Mouse (Mus musculus): ENCODE measurements around the gene Cpm. TPM values are rescaled to one million over a fixed set of nuclear protein-coding genes. Genes with fewer than 3 reads are reported as not detected.

Gene Cpm
- total RNA-seq, 2 experiments from 2014 or later, result 2.6 to 2.7 TPM

DNA sequence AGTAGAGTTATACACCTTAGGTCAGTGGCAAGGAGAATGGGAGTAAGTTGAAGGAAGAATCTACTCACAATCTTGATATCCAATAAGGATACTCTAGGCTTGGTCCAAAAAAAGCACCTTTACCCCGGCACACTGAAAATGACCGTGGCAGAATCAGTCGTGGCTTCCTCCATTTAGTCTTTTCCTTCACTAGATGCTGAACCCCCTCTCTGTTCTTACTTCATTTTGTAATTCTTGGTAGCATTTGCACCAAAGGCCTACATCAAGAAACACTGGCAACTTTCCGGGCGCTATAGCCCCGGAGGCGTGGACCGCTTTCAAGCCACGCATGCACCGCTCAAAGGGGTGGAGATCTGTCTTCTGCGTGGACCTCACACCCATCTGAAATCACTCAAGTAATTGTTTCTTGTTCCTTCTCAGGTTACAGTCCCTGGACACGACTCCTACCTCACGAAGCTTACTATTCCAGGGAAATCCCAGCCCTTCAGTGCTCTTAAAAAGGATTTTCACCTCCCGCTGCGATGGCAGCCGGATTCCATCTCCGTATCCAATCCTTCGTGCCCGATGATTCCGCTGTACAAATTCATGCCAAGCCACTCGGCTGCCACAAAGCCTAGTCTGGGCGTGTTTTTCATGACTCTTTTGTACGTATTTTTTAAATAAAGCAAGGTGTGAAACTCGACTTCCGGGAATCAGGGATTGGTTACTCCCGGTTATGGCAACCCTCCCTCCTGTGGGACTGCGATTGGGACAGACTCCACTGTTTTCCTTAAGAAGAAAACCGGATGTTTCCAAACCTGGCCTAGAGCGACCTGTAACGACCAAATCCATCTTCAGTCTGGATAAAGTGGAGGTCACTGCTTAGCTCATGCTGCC lies 53.8 kb downstream of the Cpm start:
- intact Hi-C loops (cut with DNase I), result no loop called here
- no peak for DNase-seq

DNA sequence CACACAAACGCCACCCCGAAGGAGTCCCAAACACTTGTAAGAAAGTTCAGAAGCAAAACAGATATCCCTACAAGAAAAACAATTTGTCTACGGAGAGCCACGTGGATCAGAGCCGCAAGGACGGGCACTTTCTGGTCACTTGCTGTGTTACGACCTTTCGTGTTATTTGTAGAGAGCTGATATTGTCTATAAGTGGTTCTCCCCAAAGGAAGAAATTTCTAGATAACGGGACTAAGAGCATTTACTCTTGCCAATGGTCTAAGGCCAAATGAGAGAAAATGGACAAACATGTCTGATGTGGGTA lies 54.4 kb downstream of the Cpm start:
- intact Hi-C loops (cut with DNase I), result no loop called here
- DNase-seq, result no peak

DNA sequence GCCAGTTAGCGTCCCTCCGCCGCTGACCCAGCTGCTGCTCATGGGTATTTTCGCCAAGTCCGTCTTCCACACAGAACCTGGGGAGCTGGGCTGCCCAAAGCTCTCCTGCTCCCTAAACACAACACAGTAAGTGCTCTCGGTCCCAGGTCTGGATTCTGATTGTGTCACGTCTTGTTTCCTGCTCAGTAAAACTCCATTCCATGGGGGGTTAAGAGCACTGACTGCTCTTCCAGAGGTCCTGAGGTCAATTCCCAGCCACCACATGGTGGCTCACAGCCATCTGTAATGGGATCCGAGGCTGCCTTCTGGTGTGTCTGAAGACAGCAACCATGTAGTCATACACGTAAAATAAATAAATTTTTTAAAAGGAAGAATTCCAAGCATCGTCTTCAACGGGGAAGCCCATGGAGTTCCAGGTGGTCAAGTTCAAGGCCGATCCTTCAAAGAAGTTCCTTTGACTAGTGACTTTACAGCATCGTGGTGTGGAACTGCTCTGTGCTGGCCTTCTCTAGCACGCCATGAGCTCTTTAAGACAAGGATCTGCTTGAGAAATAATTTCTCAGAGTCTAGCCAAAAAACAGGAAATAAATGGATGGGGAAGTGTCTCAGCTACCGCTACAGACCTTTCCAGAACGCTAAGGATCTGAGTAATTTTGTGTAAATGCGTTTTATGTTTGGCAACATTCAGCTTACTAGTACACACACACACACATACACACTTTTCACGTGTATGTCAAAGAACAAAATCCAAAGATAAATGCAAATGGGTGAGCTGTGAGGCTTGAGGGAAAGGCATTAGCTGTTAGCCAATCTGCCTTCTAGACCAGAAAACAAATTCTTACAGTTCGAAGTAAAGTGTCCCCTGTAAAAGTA lies 55.2 kb downstream of the Cpm start:
- DNase-seq, result no peak
- intact Hi-C loops (cut with DNase I), result no loop called here

DNA sequence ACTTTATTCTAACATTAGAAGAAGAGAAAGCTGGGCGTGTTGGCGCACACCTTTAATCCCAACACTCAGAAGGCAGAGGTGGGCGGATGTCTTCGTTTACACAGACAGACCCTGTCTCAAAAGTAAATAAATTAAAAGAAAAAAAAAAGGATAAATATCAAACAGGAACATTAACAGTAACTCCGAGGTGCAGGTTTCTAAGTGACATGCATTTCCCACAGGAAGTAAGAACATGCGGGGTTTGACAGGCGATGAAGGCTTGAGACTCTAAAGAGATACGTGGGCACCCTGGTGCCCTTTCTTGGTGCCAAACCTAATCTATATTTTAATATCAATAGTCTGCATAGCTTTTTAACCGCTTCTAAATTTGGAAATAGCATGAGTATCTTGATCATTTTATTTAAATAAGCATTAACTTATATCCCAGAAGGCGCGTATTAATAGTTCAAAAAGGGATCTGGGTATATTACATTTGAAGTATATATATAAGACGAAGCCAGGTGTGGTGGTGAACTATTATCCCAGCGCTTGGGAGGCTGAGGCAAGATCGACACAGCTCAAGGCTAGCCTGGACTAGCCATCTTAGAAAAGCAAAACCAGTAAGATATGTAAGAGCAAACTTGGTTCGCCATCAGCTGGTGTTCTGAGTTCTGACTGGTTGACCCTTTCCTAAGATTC lies 56.0 kb downstream of the Cpm start:
- no peak for DNase-seq
- intact Hi-C loops (cut with DNase I), result no loop called here

DNA sequence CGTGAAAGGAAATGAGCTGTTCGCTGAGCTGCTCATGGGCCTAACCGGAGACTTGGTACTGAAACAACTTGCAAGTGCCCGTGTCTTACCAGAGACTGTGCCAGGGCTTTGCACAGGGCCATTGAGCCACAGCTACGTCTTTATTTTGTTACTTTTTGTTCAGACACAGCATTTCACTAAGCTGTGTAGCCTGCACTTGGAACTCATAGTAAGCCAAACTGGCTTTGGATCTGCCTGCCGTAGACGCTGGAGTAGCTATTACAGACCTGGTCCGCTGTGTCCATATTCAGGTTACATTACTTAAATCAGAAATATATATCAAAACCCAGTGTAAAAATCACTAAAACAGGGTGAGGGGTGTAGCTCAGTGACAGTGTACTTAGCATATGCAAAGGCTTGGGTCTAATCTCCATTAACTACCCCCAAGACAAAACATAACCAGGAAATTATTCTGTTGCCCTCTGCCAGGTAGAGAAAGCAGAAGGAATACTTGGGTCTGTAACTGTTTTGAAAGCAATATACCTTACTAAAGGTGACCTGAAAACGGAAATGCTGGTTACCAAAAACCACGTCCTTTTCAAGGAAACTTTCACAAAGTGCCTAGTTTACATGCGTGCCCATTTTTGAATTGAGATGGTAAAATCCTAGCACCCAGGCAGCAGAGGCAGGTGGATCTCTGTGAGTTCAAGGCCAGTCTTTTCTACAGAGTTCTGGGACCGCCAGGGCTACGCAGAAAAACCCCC lies 56.7 kb downstream of the Cpm start:
- no peak for DNase-seq
- intact Hi-C loops (cut with DNase I), result no loop called here

DNA sequence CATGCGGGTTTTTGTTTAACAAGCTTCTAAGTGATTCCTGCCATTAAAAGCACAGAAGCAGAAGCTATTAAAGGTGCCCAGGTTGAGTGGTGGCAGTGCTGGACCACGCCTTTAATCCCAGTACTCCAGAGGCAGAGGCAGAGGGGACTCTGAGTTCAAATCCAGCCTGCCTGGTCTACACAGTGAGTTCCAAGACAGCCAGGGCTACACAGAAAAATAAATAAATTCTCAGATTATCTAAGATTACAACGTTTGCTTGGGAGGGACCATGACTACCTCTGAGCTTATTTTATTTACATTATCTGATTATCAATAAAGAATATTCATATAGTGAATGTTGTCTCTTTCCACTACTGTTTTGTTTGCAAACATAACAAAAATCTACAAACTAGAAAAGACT lies 57.7 kb downstream of the Cpm start:
- DNase-seq, result no peak
- intact Hi-C loops (cut with DNase I), result no loop called here

DNA sequence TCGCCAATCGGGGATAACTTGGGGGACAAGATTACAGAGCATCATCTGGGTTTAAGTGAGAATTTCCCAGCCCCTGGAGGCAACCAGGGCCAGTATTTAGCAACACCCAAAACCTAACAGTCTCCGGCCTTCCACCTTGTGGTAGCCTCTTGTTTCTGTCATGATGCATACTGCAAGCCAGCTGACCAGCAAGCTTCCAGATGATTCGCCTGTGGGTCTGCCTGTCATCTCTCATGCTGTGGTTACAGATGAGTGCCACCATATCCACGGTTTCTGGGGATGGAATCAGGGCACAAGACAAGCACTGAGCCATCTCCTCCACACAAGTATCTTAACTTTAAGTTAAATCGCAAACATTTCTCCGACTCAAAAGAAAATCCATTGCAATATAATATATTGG lies 58.3 kb downstream of the Cpm start:
- DNase-seq, result no peak
- intact Hi-C loops (cut with DNase I), result no loop called here

DNA sequence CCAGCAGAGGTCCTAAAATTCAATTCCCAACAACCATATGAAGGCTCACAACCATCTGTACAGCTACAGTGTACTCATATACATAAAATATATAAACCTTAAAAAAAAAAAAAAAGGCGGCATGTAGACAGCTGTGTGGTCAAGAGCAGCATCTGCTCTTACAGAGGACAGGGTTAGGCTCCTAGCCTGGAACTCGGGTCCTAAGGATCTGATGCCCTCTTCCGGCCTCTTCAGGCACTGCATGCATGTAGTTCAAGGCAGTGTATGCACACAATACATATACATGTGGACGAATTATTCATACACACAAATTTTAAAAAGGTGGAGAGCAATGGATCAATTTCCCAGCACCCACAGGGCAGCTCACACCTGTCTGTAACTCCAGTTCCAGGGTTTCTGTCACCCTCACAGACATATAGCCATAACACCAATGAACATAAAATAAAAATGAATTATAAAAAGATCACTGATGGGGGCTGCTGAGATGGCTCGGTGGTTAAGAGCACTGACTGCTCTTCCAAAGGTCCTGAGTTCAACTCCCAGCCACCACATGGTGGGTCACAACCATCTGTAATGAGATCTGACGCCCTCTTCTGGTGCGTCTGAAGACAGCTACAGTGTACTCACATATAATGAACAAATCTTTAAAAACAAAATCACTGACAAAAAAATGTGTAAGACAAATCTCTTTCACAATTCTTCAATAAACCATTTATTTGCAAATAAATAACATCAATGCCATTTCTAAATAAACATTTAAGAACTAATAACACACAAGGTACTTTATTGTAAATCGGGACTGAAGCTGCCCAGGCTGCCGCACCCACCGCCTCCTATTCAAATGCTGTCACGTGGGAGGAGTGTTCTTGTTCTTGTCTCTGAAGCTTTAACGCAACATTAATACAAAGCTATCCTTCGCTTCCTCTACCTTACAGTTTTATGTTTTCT lies 59.2 kb downstream of the Cpm start:
- no peak for DNase-seq
- intact Hi-C loops (cut with DNase I), result no loop called here

DNA sequence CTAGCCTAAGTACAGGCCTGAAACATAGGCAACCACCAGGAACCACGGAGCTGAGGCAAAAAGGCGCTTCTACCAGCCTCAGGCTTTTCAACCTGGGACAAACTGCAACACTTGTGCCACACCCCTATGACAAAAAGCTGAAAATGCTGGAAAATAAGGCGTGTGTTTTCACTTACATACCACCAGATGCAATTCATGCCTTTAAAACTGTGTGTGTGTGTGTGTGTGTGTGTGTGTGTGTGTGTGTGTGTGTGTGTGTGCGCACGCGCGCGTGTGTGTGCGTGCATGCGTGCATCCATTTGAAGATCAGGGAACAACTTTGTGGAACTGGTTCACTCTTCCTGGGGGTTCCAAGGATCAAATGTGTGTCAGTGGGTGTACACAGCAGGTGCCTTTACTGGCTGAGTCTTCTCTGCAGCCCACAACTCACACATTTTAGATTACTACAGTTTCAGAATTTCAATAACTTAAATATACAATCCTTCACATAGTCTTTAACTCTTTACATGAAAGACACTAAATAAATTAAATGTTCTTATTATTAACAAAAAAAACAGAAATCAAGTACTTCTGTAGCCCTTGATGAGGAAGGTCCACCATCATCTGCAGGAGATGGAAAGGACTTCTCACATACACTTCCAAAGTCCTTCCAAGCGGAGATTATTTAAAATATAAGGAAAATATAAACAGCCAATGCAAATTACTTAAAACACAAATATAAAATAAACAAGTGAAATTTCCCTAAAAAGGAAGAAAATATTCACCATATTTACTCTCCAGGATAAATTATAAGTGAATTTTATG lies 60.2 kb downstream of the Cpm start:
- no peak for DNase-seq
- intact Hi-C loops (cut with DNase I), result no loop called here

DNA sequence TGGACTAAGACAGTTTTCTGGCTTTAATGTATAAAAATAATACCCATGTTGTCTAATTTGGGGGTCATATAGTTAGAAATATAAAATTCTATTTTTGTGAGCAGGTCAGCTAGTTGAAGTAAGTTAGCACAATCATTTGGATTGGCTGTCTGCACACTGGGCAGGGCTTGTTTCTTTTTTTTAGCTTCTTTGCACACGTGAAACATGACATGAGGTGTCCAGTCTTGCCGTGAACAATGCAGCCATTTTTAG lies 60.7 kb downstream of the Cpm start:
- no peak for DNase-seq
- intact Hi-C loops (cut with DNase I), result no loop called here

DNA sequence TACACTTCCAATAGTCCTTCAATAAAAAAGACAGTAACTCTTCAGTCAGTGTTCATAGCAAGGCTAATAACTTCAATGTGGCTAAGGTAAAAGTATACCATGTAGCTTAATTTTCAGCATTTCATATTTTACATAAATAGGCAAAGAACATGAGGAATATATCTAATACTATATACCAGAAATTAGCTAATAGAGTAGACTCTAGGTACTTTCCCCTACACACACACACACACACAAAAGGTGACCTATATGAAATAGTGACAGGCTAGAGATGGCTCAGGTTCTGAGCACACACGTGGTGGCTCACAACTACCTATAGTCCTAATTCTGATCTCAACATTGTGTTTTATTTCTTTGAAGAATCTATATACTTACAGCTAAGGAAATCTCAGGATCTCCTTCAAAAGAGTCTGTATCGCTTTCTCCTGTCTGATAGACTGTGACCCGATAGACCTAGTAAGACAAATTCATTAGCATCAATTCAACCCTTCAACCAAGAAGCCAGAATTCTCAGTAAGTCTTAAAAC lies 61.5 kb downstream of the Cpm start:
- intact Hi-C loops (cut with DNase I), result no loop called here
- DNase-seq, result no peak

DNA sequence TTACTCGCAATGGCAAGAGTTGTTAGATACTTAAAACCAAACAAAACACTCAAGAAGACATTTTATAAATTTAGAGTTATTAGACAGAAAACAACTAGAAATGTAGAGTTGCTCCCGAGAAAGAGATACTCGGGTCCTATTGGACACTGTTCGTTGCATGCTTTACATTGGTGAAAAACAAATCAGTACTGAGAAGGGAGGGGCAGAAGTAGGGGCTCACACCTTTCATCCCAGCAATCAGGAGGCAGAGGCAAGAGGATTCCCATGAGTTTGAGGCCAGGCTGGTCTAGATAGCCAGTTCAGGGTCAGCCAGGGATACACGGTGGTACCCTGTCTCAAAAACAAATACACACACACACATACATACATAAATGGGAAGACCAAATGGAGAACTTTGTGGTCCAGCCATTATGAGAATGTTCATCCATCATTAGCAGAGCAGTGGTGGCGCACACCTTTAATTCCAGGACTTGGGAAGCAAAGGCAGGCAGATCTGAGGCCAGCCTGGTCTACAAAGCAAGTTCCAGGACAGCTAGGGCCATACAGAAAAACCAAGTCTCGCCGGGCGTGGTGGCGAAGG lies 62.2 kb downstream of the Cpm start:
- DNase-seq, result no peak
- intact Hi-C loops (cut with DNase I), result no loop called here

DNA sequence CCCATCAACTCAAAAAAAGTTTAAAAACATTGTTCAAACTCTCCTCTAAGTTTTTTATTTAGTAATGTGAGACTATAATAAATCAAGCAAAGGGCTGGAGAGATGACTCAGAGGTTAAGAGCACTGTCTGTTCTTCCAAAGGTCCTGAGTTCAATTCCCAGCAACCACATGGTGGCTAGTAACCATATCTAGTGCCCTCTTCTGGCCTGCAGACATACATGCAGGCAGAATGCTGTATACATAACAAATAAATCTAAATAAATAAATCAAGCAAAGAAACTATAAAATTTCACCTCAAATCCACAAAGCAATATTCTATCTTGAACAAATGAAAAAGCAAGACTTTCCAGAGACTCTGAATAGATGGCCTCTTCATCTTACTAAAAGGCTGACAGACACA lies 62.9 kb downstream of the Cpm start:
- intact Hi-C loops (cut with DNase I), result no loop called here
- DNase-seq, result no peak

DNA sequence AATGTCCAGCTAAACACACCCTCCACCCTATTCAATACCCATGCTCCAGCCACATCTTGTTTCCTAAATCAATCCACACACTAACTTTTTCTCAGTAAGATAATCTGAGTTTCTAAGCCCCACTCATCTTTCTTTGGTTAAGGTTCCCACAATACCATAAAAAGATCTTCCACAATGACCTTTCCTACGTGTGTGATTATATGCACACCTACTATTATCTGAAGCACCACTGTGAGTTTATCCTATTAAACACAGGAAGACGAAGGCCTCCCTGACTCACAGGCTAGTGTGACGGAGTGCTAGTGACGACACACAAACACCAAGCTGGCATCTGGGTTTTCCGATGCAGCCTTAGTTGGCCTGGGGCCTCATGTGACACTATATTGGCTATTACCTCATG lies 63.7 kb downstream of the Cpm start:
- intact Hi-C loops (cut with DNase I), result no loop called here
- DNase-seq, result no peak

DNA sequence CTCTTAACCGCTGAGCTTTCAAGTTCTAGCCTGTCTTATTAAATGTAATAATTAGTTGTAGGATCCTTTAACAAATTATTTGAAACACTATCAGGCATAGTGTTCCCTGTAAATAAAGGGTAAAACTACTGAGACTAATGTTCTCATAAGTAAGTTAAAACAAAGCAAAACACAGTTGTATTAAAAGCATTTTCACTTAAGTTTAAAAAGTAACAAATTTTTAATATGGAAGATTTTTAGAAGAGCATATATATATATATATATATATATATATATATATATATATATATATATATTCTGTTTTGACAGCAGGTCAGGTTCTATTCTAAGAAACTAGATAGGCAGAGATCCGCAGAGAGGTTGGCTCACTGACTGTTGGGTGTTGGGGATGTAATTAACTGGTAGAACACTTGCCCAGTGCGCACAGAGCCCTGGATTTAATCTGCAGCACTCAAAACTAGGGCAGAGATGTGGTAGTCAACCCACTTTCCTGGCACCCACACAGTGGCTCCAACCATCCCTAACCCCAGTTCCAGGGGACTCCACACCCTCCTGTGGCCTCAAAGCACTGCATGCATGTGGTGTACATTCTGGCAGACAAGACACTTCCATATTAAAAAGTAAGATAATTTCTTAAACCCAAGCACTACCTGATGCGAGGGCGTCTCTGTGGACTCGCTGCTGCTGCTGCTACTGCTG lies 65.1 kb downstream of the Cpm start:
- intact Hi-C loops (cut with DNase I), result no loop called here

DNA sequence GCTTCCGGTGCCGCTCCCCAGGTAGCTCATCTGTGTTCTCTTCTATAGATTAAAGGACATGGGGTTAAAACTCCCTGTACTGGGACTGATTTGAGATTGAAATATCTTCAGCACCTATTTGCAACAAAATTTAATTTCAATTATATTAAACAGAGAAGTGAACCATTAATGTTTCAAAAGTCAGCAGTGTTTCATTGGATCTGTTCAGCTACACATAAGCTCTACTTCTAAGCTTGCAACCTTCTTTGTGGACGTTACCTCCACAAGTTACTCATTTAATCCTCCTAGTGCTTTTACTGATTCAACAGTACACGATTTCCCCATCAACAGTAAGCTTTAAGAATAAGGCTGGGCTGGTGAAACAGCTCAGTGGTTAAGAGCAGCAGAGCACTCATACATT lies 65.7 kb downstream of the Cpm start:
- no peak for DNase-seq
- intact Hi-C loops (cut with DNase I), result no loop called here

More for the DNA sequence above, 65.1 kb downstream of the Cpm start:
- DNase-seq, result no peak

DNA sequence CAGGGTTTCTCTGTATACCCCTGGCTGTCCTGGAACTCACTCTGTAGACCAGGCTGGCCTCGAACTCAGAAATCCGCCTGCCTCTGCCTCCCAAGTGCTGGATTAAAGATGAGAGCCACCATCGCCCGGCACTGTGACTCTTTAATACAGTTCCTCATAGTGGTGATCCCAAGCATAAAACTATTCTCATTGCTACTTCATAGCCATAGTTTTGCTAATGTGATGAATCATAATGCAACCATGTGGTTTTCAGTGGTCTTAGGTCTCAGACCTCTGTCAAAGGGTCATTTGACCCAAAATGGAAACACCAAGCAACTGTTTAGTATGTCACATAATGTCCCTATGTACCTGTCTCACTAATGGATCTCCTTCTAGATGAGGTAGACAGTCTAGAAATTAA lies 66.3 kb downstream of the Cpm start:
- intact Hi-C loops (cut with DNase I), result no loop called here

More for the DNA sequence above, 66.3 kb downstream of the Cpm start:
- DNase-seq, result no peak
